Mouse (Mus musculus) MEL-GATA-1-ER (cell line): ENCODE data around the gene Cald1.

Experiments
- DNase-seq: peaks from one replicate; pipeline ENCODE4 v3.0.0-alpha.2; 2012; ENCODE audit warnings: low read depth; ENCODE audit errors: extremely low read depth

Cald1 gene

GRCm38 (mm10) chr6:34613122-34613521 is 14.8 kb downstream of the Cald1 start:
- no peak for DNase-seq

GRCm38 (mm10) chr6:34615419-34615818 is 17.1 kb downstream of the Cald1 start:
- DNase-seq: no peak

- no peak for DNase-seq
Measured at GRCm38 (mm10) chr6:34619494-34619893, 21.2 kb downstream of the Cald1 start.

GRCm38 (mm10) chr6:34620242-34620641 is 21.9 kb downstream of the Cald1 start:
- no peak for DNase-seq

GRCm38 (mm10) chr6:34622865-34623264 is 24.6 kb downstream of the Cald1 start:
- DNase-seq: no peak

GRCm38 (mm10) chr6:34623290-34623689 is 25.0 kb downstream of the Cald1 start:
- DNase-seq: no peak

- DNase-seq: no peak
Measured at GRCm38 (mm10) chr6:34624536-34624935, 26.2 kb downstream of the Cald1 start.

- DNase-seq: no peak
Measured at GRCm38 (mm10) chr6:34626586-34627245, 28.4 kb downstream of the Cald1 start.

- no peak for DNase-seq
Measured at GRCm38 (mm10) chr6:34628131-34628530, 29.8 kb downstream of the Cald1 start.

GRCm38 (mm10) chr6:34633776-34634175 is 35.5 kb downstream of the Cald1 start:
- no peak for DNase-seq

GRCm38 (mm10) chr6:34637588-34638438 is 39.5 kb downstream of the Cald1 start:
- DNase-seq: no peak

GRCm38 (mm10) chr6:34638667-34639066 is 40.4 kb downstream of the Cald1 start:
- no peak for DNase-seq

GRCm38 (mm10) chr6:34640226-34640625 is 41.9 kb downstream of the Cald1 start:
- DNase-seq: no peak

- DNase-seq: no peak
Measured at GRCm38 (mm10) chr6:34641081-34641480, 42.8 kb downstream of the Cald1 start.

GRCm38 (mm10) chr6:34642075-34642547 is 43.8 kb downstream of the Cald1 start:
- no peak for DNase-seq

GRCm38 (mm10) chr6:34648017-34648787 is 49.9 kb downstream of the Cald1 start:
- DNase-seq: no peak

- no peak for DNase-seq
Measured at GRCm38 (mm10) chr6:34651298-34651697, 53.0 kb downstream of the Cald1 start.

- no peak for DNase-seq
Measured at GRCm38 (mm10) chr6:34655719-34656118, 57.4 kb downstream of the Cald1 start.

GRCm38 (mm10) chr6:34658791-34659190 is 60.5 kb downstream of the Cald1 start:
- DNase-seq: no peak

- DNase-seq: no peak
Measured at GRCm38 (mm10) chr6:34660724-34661123, 62.4 kb downstream of the Cald1 start.

GRCm38 (mm10) chr6:34662626-34663025 is 64.3 kb downstream of the Cald1 start:
- DNase-seq: no peak

GRCm38 (mm10) chr6:34664291-34664690 is 66.0 kb downstream of the Cald1 start:
- DNase-seq: no peak
